Mouse (Mus musculus) lung, adult 2 months (tissue): Measurements from ENCODE around the gene Tfap4. TPM values are rescaled to one million over a fixed set of nuclear protein-coding genes. Genes with fewer than 3 reads are reported as not detected.

Experiments
- DNase-seq: peaks from one replicate; pipeline ENCODE4 v3.0.0; 2022
- H3K4me1 ChIP-seq: fragments of 200-500 bp; 2 replicates; pipeline ENCODE4 v1.6.1; 2011; ENCODE audit warnings: low read length; ENCODE audit not compliant: control insufficient read depth, insufficient read depth
- H3K4me3 ChIP-seq: fragments of 200-500 bp; replicated peaks from 2 replicates; pipeline ENCODE3; 2011; ENCODE audit warnings: low read depth, mild to moderate bottlenecking, control low read depth, low read length; ENCODE audit errors: extremely low read depth
- CTCF ChIP-seq: fragments of 200-500 bp; IDR thresholded peaks from 2 replicates; pipeline ENCODE4 v1.5.1; 2011; ENCODE audit warnings: mild to moderate bottlenecking, low read length, control low read depth; ENCODE audit not compliant: insufficient read depth
- POLR2A ChIP-seq: fragments of 200-500 bp; IDR thresholded peaks from 2 replicates; pipeline ENCODE4 v1.6.1; 2011; ENCODE audit warnings: low read depth, mild to moderate bottlenecking, control low read depth, low read length, borderline replicate concordance; ENCODE audit errors: extremely low read depth
- WGBS: fragments of 180-500 bp; shearing (Covaris S2); methylation state at CpG from one replicate; pipeline ENCODE4 v1.1.7; 2018; 5-methylcytosine and 5-hydroxymethylcytosine counted together
- polyA plus RNA-seq: library from polyadenylated mRNA; depleted of rRNA; stranded (reverse); fragments of >200 nt; gene quantifications from 2 replicates; pipeline ENCODE4 v1.2.3, GENCODE M21; 2012

Tfap4 gene
- polyA plus RNA-seq, 1 experiment = 6.9 TPM

DNA sequence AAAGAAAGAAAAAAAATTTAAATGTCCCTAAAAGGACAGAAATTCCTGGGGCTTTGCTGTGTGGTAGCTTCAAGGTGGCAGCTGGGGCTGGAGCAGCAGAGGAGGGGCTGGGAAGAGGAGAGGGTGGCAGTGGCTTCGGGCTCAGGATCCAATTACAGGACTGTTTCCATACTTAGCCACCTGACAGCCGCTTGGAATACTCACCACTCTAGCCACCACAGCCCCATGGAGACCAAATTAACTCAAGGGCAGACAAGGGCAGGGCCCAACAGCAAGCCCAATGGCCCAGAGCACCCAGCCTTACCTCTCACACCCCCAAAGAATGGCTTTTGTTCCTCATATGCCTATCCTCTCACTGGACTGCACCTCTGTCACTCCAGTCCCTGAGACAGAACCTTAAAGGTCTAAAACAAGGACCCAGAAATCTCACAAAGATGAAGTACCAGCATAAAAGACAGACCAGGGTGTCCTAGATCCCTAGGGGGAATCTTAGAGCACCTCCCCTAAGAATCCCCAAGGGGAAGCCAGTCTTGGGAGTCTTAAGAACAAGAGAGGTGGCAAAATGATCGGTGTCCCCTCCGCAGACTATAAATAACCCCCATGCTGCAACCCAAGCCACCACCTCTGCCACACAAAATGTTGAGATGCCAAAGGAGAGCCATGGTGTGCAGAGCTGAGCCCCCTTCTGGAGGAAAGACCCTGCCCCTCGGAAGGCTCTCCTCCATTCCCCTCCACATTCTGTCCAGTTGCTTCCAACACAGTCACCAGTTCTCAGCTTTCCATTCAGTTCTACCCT lies 37.7 kb downstream of the Tfap4 start:
- WGBS = 62% methylated on average over 5 of the region's 5 CpGs
- Histone ChIP-seq H3K4me1 (no peaks in the 10 kb centered on the region), H3K4me3 (no peak overlapping the region)
- no peak for DNase-seq
- TF ChIP-seq CTCF (no peak), POLR2A (no peak)

GRCm38 (mm10) chr16:4521074-4521667 lies 38.5 kb downstream of the Tfap4 start:
- TF ChIP-seq POLR2A (no peak), CTCF (no peak)
- WGBS = 75% methylated on average over 4 of the region's 4 CpGs
- no peaks in the 10 kb centered on the region for H3K4me1 ChIP-seq
- no peak overlapping the region for H3K4me3 ChIP-seq
- DNase-seq = no peak

DNA sequence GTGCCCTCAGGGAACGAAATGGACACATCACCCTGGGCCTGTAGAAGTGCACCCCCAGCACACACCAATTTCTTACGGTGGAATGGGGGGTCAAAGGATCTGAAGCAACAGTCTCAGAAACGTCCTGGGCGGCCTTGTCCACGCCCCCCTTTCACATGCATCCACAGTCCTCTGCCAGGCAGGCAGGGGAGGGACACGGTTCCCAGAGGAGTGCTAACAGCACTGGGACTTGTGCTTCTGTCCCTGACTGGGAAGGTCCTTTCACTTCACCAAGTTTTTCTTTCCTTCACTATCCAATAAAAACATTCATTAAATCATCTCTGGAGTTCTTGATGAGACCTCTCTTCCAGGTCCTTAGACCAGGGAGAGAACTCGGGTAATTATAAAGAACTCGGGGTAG lies 39.0 kb downstream of the Tfap4 start:
- Histone ChIP-seq H3K4me1 (no peaks in the 10 kb centered on the region), H3K4me3 (no peak overlapping the region)
- no peak for DNase-seq
- 77% methylated on average over 8 of the region's 8 CpGs for WGBS
- TF ChIP-seq CTCF (no peak), POLR2A (no peak)

- Histone ChIP-seq H3K4me1 (no peaks in the 10 kb centered on the region), H3K4me3 (no peak overlapping the region)
- DNase-seq = no peak
- no peak for TF ChIP-seq POLR2A
- no peak for TF ChIP-seq CTCF
- WGBS = 96% methylated on average over 2 of the region's 2 CpGs
These were observed 39.8 kb downstream of the Tfap4 start for GRCm38 (mm10) chr16:4519825-4520224.

DNA sequence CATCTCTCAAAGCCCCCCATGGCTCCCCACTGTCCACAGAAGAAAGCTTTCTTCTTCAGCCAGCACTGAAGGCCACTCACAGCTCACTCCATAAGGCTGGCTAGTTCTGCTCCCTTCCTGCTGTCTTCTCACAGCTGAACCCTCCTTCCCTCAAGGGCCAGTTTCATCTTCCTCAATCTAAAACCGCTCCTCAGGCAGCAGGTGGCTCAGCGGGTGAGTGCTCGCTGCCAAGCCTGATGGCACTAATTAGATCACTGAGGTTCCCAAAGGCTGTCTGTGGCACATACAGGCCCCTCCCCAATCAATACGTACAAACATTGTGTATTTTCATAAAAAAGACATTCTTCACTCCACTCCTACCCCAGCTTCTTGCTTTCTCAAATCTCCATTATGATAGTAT lies 40.5 kb downstream of the Tfap4 start:
- 73% methylated on average over 4 of the region's 4 CpGs for WGBS
- DNase-seq = no peak
- no peak overlapping the region for H3K4me3 ChIP-seq
- no peaks in the 10 kb centered on the region for H3K4me1 ChIP-seq
- TF ChIP-seq CTCF (no peak), POLR2A (no peak)

DNA sequence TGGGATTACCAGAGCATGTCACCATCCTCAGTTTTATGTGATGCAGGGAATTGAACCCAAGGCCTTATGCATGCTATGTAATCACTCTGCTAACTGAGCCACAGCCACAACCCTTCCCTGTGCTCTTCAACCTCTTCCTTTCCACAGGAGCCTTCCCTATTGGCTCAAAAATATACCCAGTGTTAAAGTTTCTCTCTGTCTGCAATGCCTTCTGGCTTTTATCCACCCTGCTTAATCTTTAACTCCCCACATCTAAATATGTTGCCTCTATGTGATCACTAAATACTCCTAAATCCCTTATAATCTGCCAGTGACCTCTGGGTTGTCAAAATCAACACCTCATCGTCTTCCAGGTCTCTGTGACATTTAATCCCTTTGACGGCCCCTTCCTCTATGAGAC lies 41.7 kb downstream of the Tfap4 start:
- no peak for TF ChIP-seq CTCF
- no peak for TF ChIP-seq POLR2A
- WGBS = 64% methylated on average over 2 of the region's 2 CpGs
- DNase-seq = no peak

DNA sequence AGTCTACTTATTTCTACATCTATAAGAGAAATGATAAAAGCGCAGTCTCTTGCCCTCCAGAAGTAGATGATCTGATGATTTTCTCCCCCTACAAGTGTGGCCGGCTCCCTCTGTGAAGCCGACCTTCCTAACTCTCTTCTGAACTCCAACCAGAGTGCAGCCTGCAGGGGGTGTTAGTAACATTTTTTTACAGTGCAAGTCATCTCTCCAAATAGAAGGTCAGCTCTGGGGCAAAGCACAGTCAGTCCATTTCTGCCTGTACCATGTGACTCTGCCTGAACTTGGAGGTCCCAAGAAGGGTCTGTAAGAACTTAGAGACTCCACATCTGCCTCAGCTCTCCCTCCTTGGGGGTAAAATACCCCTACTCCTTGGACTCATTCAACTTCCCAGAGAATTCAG lies 45.3 kb downstream of the Tfap4 start:
- no peak for DNase-seq
- WGBS = 75% methylated on average over 3 of the region's 3 CpGs
- H3K4me1 ChIP-seq = peaks cover 4% of the 10 kb centered on the region; the same call in 1 of the 2 replicates
- H3K4me3 ChIP-seq = no peak overlapping the region
- TF ChIP-seq CTCF (no peak), POLR2A (no peak)

More for the DNA sequence above, 41.7 kb downstream of the Tfap4 start:
- Histone ChIP-seq H3K4me3 (no peak overlapping the region), H3K4me1 (peaks cover under 1% of the 10 kb centered on the region; the same call in 1 of the 2 replicates)

DNA sequence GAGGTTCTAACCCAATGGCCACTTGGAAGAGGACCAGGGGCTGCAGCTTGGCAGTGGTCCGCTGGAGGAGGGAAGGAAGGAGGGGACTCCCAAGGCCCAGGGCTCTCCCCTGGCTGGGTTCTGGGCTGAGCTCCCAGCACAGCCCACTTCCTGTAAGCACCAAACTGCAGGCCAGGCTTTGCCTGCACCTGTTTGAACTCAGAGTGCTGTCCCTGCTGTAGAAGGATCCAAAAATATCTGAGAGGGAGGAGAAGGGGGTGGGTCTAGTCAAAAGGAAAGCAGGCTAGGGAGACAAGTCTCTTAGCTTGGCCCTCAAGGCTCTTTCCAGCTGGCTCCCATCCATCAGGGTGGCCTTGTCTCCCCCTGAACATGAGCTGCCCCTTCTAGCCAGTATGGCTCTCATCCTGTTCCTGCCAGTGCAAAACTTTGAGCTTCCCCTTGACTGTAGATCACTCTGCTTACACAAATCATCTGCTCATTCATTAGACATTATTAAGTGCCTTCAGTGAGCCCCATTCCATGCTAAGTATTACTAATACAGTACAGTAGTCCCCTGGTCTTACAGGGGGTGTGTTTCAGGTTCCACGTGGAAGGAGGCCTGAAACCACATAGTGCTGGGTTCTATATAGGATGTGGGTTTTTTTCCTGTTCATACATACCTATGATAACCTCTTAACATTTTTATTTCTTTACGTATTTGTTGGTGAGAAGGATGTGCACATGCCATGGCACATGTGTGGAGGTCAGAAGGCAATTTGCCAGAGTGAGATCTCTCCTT lies 46.8 kb downstream of the Tfap4 start:
- TF ChIP-seq CTCF (no peak), POLR2A (no peak)
- H3K4me3 ChIP-seq = no peak overlapping the region
- DNase-seq = peak; percentile 16
- WGBS = 37% methylated on average over 3 of the region's 3 CpGs
- peaks cover 4% of the 10 kb centered on the region; the same call in 1 of the 2 replicates for H3K4me1 ChIP-seq

GRCm38 (mm10) chr16:4511371-4511770 lies 48.3 kb downstream of the Tfap4 start:
- DNase-seq = no peak
- Histone ChIP-seq H3K4me1 (peaks cover 4% of the 10 kb centered on the region; the same call in 1 of the 2 replicates), H3K4me3 (no peak overlapping the region)
- 85% methylated on average over 2 of the region's 2 CpGs for WGBS
- TF ChIP-seq POLR2A = no peak
- no peak for TF ChIP-seq CTCF
